17 mouse cellular contexts compared by ENCODE assay signal in the genomic region with DNA sequence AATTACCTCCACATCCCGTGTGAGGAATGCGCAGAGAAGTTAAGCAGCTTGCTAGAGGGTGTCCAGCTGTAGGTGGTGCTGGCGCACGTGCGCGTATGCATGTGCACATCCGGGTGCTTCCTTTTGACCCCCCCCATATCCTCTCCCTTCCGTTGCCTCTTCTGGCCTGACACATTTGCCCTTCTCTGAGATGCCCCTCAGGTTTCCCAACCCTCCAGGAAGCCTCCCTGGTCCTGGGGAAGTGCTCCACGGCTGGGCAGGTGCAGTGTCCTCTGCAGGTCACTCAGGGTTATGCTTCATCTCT. TPM values are rescaled to one million over a fixed set of nuclear protein-coding genes. Genes with fewer than 3 reads are reported as not detected.
A peak's percentile ranks its signal among the peaks of the same experiment; 100 is the strongest.
DNase-seq lines count a peak whose midpoint lies in the region; ATAC-seq and TF ChIP-seq lines count a peak whose summit lies in the region.
"Had no signal": no experiment of that assay in that cellular context is flagged by ENCODE, and none has a peak within 500 bp of the region (broad histone marks: within the 10 kb centered on the region; RNA-seq: fewer than 3 reads in every experiment).

No protein-coding gene starts in this region.

- no peak overlapping the region for H3K9ac ChIP-seq in kidney, embryonic 16.5 days (replicated peaks; ENCODE audit: low read length)
- H3K9ac ChIP-seq in kidney, embryonic 14.5 days (ENCODE audit: low read depth, low read length), result no peak overlapping the region
- H3K9ac ChIP-seq: kidney, embryonic 15.5 days; lung, embryonic 15.5 days had no signal

- no peak for TF ChIP-seq POLR2A in bone marrow, adult 2 months (IDR thresholded peaks at IDR 0.05; ENCODE audit: borderline replicate concordance, control insufficient read depth, low read depth, low read length)

- no peak overlapping the region for H3K4me2 ChIP-seq in kidney, embryonic 16.5 days (replicated peaks; ENCODE audit: low read depth, low read length)
- no peak overlapping the region for H3K4me2 ChIP-seq in kidney, embryonic 14.5 days (replicated peaks; ENCODE audit: low read depth, low read length)
- H3K4me2 ChIP-seq: kidney, embryonic 15.5 days; lung, embryonic 15.5 days had no signal

- no peak overlapping the region for H3K27ac ChIP-seq in kidney, embryonic 16.5 days (ENCODE audit: low read length)
- no peak overlapping the region for H3K27ac ChIP-seq in kidney, embryonic 14.5 days (ENCODE audit: low read depth, low read length)
- peak overlapping the region; percentile 18 for H3K27ac ChIP-seq in bone marrow, adult 2 months (ENCODE audit: control insufficient read depth, insufficient read depth, low read depth, low read length, poor library complexity)
- H3K27ac ChIP-seq in limb, embryonic 10.5 days, result no peak overlapping the region
- H3K27ac ChIP-seq: embryonic facial prominence, embryonic 10.5 days; hindbrain, postnatal 0 days; kidney, embryonic 15.5 days; lung, embryonic 15.5 days; stomach, postnatal 0 days had no signal

- H3K36me3 ChIP-seq in kidney, embryonic 16.5 days (ENCODE audit: insufficient read depth, low read length), result no peaks in the 10 kb centered on the region
- no peaks in the 10 kb centered on the region for H3K36me3 ChIP-seq in kidney, embryonic 14.5 days (ENCODE audit: control insufficient read depth, insufficient read depth, low read length)
- no peaks in the 10 kb centered on the region for H3K36me3 ChIP-seq in limb, embryonic 10.5 days
- H3K36me3 ChIP-seq: embryonic facial prominence, embryonic 10.5 days; kidney, embryonic 15.5 days; lung, embryonic 15.5 days had no signal

- H3K27me3 ChIP-seq in kidney, embryonic 16.5 days (ENCODE audit: insufficient read depth, low read length), result no peaks in the 10 kb centered on the region
- H3K27me3 ChIP-seq in kidney, embryonic 14.5 days (ENCODE audit: control insufficient read depth, insufficient read depth, low read length), result no peaks in the 10 kb centered on the region
- no peaks in the 10 kb centered on the region for H3K27me3 ChIP-seq in limb, embryonic 10.5 days (ENCODE audit: low read depth, poor library complexity, severe bottlenecking)
- H3K27me3 ChIP-seq: kidney, embryonic 15.5 days; lung, embryonic 15.5 days; Patski had no signal

- no peaks in the 10 kb centered on the region for H3K9me3 ChIP-seq in kidney, embryonic 16.5 days (ENCODE audit: low read length)
- no peaks in the 10 kb centered on the region for H3K9me3 ChIP-seq in kidney, embryonic 14.5 days (ENCODE audit: control insufficient read depth, low read length)
- H3K9me3 ChIP-seq in limb, embryonic 10.5 days (replicated peaks), result no peaks in the 10 kb centered on the region
- H3K9me3 ChIP-seq: embryonic facial prominence, embryonic 10.5 days; kidney, embryonic 15.5 days; lung, embryonic 15.5 days had no signal

- intact Hi-C loops in left cerebral cortex, postnatal 14 days (cut with DNase I), result no loop called here

- no peak overlapping the region for H3K4me3 ChIP-seq in kidney, embryonic 16.5 days (ENCODE audit: low read length)
- no peak overlapping the region for H3K4me3 ChIP-seq in kidney, embryonic 14.5 days (ENCODE audit: low read length)
- H3K4me3 ChIP-seq in bone marrow, adult 2 months (replicated peaks; ENCODE audit: control insufficient read depth, low read depth, low read length), result no peak overlapping the region
- no peak overlapping the region for H3K4me3 ChIP-seq in limb, embryonic 10.5 days
- H3K4me3 ChIP-seq: embryonic facial prominence, embryonic 10.5 days; kidney, embryonic 15.5 days; lung, embryonic 15.5 days had no signal

- no peaks in the 10 kb centered on the region for H3K4me1 ChIP-seq in kidney, embryonic 16.5 days (ENCODE audit: insufficient read depth, low read length)
- H3K4me1 ChIP-seq in kidney, embryonic 14.5 days (ENCODE audit: control insufficient read depth, insufficient read depth, low read length), result no peaks in the 10 kb centered on the region
- H3K4me1 ChIP-seq in bone marrow, adult 2 months (ENCODE audit: control insufficient read depth, insufficient read depth, low read length), result peaks cover 11% of the 10 kb centered on the region
- peaks cover 12% of the 10 kb centered on the region for H3K4me1 ChIP-seq in limb, embryonic 10.5 days
- H3K4me1 ChIP-seq: kidney, embryonic 15.5 days; lung, embryonic 15.5 days had no signal

- peak; percentile 37; the same call in 1 of the 2 replicates for ATAC-seq in kidney, embryonic 16.5 days (ENCODE audit: low FRiP score, low TSS enrichment)
- ATAC-seq in kidney, embryonic 14.5 days (ENCODE audit: low FRiP score, low TSS enrichment), result no peak
- ATAC-seq: hindbrain, postnatal 0 days had no signal

- WGBS in kidney, embryonic 16.5 days, result 70% methylated on average over 9 of the region's 9 CpGs
- 76% methylated on average over 9 of the region's 9 CpGs for WGBS in kidney, embryonic 14.5 days
- WGBS in bone marrow, adult 2 months, result 9% methylated on average over 9 of the region's 9 CpGs
- 87% methylated on average over 9 of the region's 9 CpGs for WGBS in limb, embryonic 10.5 days

- TF ChIP-seq CTCF in bone marrow, adult 2 months (IDR thresholded peaks at IDR 0.05; ENCODE audit: control insufficient read depth, insufficient read depth, low read length), result no peak

- DNase-seq in naive thymus-derived CD4-positive, alpha-beta T cell, adult 2 months (ENCODE audit: low read depth), result peak; percentile 71
- peak; percentile 80 for DNase-seq in thymus, postnatal 25 days
- no peak for DNase-seq in left cerebral cortex, postnatal 14 days (ENCODE audit: low spot score in 2 of 2)
- DNase-seq in limb, embryonic 10.5 days (ENCODE audit: low spot score), result no peak
- DNase-seq: cerebellum, postnatal 14 days; liver; right cerebral cortex, postnatal 4 days had no signal

RNA-seq across cellular contexts. Expression of gene Camk1g, which starts 33.1 kb away (rescaled TPM):
- polyA plus RNA-seq in kidney, embryonic 16.5 days (2015; fragmentation: Nextera tagmentation; extraction: Ambion mirVana), result 14.1 and 16.2 TPM in 2 replicates
- 10.2 and 13.4 TPM in 2 replicates for polyA plus RNA-seq in kidney, embryonic 14.5 days (2014; fragmentation: Nextera tagmentation; extraction: Ambion mirVana)
- not detected in 2 replicates for polyA plus RNA-seq in bone marrow, adult 2 months (2011; ENCODE audit: insufficient read depth, insufficient read length, low replicate concordance, missing spikeins)
- 10 to 100 TPM; 42.8 to 43.6 TPM for total RNA-seq in left cerebral cortex, postnatal 14 days (2021)
- polyA plus RNA-seq in limb, embryonic 10.5 days (2016; fragmentation: Nextera tagmentation; extraction: Ambion mirVana), result 8.2 and 13.2 TPM in 2 replicates
- total RNA-seq: megakaryocyte-erythroid progenitor cell, adult 5-6 weeks had no signal

Comparison
In these comparisons a context has a peak if more than half of its experiments do, and no peak if none do; other contexts are left out.
1. DNase-seq: peak in naive thymus-derived CD4-positive, alpha-beta T cell, adult 2 months (single experiment) and thymus, postnatal 25 days (single experiment); none in left cerebral cortex, postnatal 14 days (0 of 2) and limb, embryonic 10.5 days (single experiment).